Mouse (Mus musculus): ENCODE measurements around the gene Rtcb.

GRCm38 (mm10) chr10:85971826-85972225, 14.2 kb upstream of the Rtcb start:
- TF ChIP-seq POLR2A (IDR thresholded peaks at IDR 0.05; ENCODE audit: insufficient read depth, low read length) (no peak), EP300 (IDR thresholded peaks at IDR 0.05; ENCODE audit: insufficient read depth, low read depth, low read length) (no peak)
